In genomic region chr17:43676241-43676640, GRCm38 (mm10) we compare ENCODE assay signal across 26 mouse cellular contexts. TPM values are rescaled to one million over a fixed set of nuclear protein-coding genes. Genes with fewer than 3 reads are reported as not detected.
A peak's percentile ranks its signal among the peaks of the same experiment; 100 is the strongest.
DNase-seq lines count a peak whose midpoint lies in the region; ATAC-seq and TF ChIP-seq lines count a peak whose summit lies in the region.
"Had no signal": no experiment of that assay in that cellular context is flagged by ENCODE, and none has a peak within 500 bp of the region (broad histone marks: within the 10 kb centered on the region; RNA-seq: fewer than 3 reads in every experiment).

No protein-coding gene starts in this region.

- no peaks in the 10 kb centered on the region for H3K4me1 ChIP-seq in midbrain, postnatal 0 days (ENCODE audit: insufficient read depth, low read length)
- no peaks in the 10 kb centered on the region for H3K4me1 ChIP-seq in midbrain, embryonic 10.5 days
- H3K4me1 ChIP-seq: forebrain, embryonic 12.5 days; limb, embryonic 12.5 days; midbrain, embryonic 15.5 days; neural tube, embryonic 15.5 days; stomach, embryonic 15.5 days had no signal

- H3K9ac ChIP-seq in midbrain, postnatal 0 days (replicated peaks; ENCODE audit: low read length, poor library complexity, severe bottlenecking): no peak overlapping the region
- H3K9ac ChIP-seq: forebrain, embryonic 12.5 days; heart, embryonic 15.5 days; limb, embryonic 12.5 days; midbrain, embryonic 15.5 days; neural tube, embryonic 15.5 days; stomach, embryonic 15.5 days had no signal

- no peak overlapping the region for H3K27ac ChIP-seq in left cerebral cortex, adult 2 months
- H3K27ac ChIP-seq in midbrain, postnatal 0 days (ENCODE audit: low read depth, low read length): no peak overlapping the region
- H3K27ac ChIP-seq in midbrain, embryonic 10.5 days (replicated peaks): no peak overlapping the region
- H3K27ac ChIP-seq: forebrain, embryonic 12.5 days; limb, embryonic 12.5 days; macrophage; midbrain, embryonic 15.5 days; neural tube, embryonic 15.5 days; stomach, embryonic 15.5 days had no signal

- no peaks in the 10 kb centered on the region for H3K27me3 ChIP-seq in midbrain, postnatal 0 days (ENCODE audit: insufficient read depth, low read length)
- H3K27me3 ChIP-seq in midbrain, embryonic 10.5 days (ENCODE audit: low read depth, poor library complexity, severe bottlenecking): no peaks in the 10 kb centered on the region
- H3K27me3 ChIP-seq: forebrain, embryonic 12.5 days; heart, embryonic 15.5 days; limb, embryonic 12.5 days; midbrain, embryonic 15.5 days; neural tube, embryonic 15.5 days; stomach, embryonic 15.5 days had no signal

- no peak overlapping the region for H3K4me2 ChIP-seq in midbrain, postnatal 0 days (ENCODE audit: low read depth, low read length, poor library complexity, severe bottlenecking)
- H3K4me2 ChIP-seq: forebrain, embryonic 12.5 days; heart, embryonic 15.5 days; limb, embryonic 12.5 days; midbrain, embryonic 15.5 days; neural tube, embryonic 15.5 days; stomach, embryonic 15.5 days had no signal

- H3K4me3 ChIP-seq in left cerebral cortex, adult 2 months: no peak overlapping the region
- H3K4me3 ChIP-seq in midbrain, postnatal 0 days (ENCODE audit: low read depth, low read length): no peak overlapping the region
- H3K4me3 ChIP-seq in midbrain, embryonic 10.5 days: no peak overlapping the region
- H3K4me3 ChIP-seq: forebrain, embryonic 12.5 days; heart, embryonic 15.5 days; limb, embryonic 12.5 days; midbrain, embryonic 15.5 days; neural tube, embryonic 15.5 days; stomach, embryonic 15.5 days had no signal

- no peak for DNase-seq in left cerebral cortex, adult 2 months (ENCODE audit: extremely low spot score in 1 of 2, low spot score in 2 of 2)
- no peak for DNase-seq in left cerebral cortex, adult 11 months (ENCODE audit: low spot score)
- DNase-seq in midbrain, postnatal 0 days (ENCODE audit: low spot score): no peak
- DNase-seq in midbrain, embryonic 10.5 days (ENCODE audit: low spot score): no peak
- peak; percentile 31 for DNase-seq in R1 (ENCODE audit: low read depth, low spot score)
- no peak for DNase-seq in T-cell, adult 2 months (ENCODE audit: low spot score)
- no peak for DNase-seq in spleen, postnatal 36 days (ENCODE audit: low spot score in 2 of 2)
- DNase-seq: adrenal gland, postnatal 14 days; cerebellum, adult 9-11 months; gastrocnemius, postnatal 14 days; kidney, adult 8-10 months; kidney, postnatal 36 days; lung, adult 18-20 months; right cerebral cortex, postnatal 14 days; spleen, adult 18-20 months; thymus, adult 18-20 months had no signal

- no peak for ATAC-seq in midbrain, postnatal 0 days (ENCODE audit: low FRiP score)
- ATAC-seq: hindbrain, embryonic 16.5 days; midbrain, embryonic 15.5 days had no signal

- intact Hi-C loops in left cerebral cortex, adult 2 months (cut with DNase I): no loop called here

- TF ChIP-seq CTCF in left cerebral cortex, adult 2 months (IDR thresholded peaks at IDR 0.05): peak; percentile 1; the same call in 1 of the 2 replicates
- 0 out of 2 replicates have a peak, but pooled peaks have one; percentile 4 for TF ChIP-seq CTCF in midbrain, postnatal 0 days (IDR thresholded peaks at IDR 0.05)

- H3K36me3 ChIP-seq in midbrain, postnatal 0 days (ENCODE audit: insufficient read depth, low read length): no peaks in the 10 kb centered on the region
- H3K36me3 ChIP-seq in midbrain, embryonic 10.5 days: peaks cover 29% of the 10 kb centered on the region
- H3K36me3 ChIP-seq: midbrain, embryonic 15.5 days; neural tube, embryonic 15.5 days; stomach, embryonic 15.5 days had no signal

- 85% methylated on average over 1 of the region's 1 CpGs for WGBS in midbrain, postnatal 0 days
- WGBS in midbrain, embryonic 10.5 days: 95% methylated on average over 1 of the region's 1 CpGs

- no peaks in the 10 kb centered on the region for H3K9me3 ChIP-seq in midbrain, postnatal 0 days (ENCODE audit: low read length)
- H3K9me3 ChIP-seq in midbrain, embryonic 10.5 days (replicated peaks): no peaks in the 10 kb centered on the region
- H3K9me3 ChIP-seq: forebrain, embryonic 12.5 days; heart, embryonic 15.5 days; limb, embryonic 12.5 days; midbrain, embryonic 15.5 days; neural tube, embryonic 15.5 days; stomach, embryonic 15.5 days had no signal

RNA-seq across cellular contexts. Expression of gene Cyp39a1, which starts 9.0 kb away (rescaled TPM):
- 1 to 10 TPM; 2.0 to 3.6 TPM for total RNA-seq in left cerebral cortex, adult 2 months (2021)
- total RNA-seq in midbrain, postnatal 0 days (2014; rRNA removed): 1.3 and 1.5 TPM in 2 replicates
- 5.6 and 6.1 TPM in 2 replicates for polyA plus RNA-seq in midbrain, postnatal 0 days (2015; fragmentation: Nextera tagmentation; extraction: Ambion mirVana)
- polyA plus RNA-seq in midbrain, embryonic 10.5 days (2016; fragmentation: Nextera tagmentation; extraction: Ambion mirVana): 36.0 and 36.8 TPM in 2 replicates

RNA-seq across cellular contexts. Expression of gene Slc25a27, which starts 9.2 kb away (rescaled TPM):
- 10 to 100 TPM; 47.9 to 51.3 TPM for total RNA-seq in left cerebral cortex, adult 2 months (2021)
- 44.2 and 60.2 TPM in 2 replicates for total RNA-seq in midbrain, postnatal 0 days (2014; rRNA removed)
- 63.0 and 74.4 TPM in 2 replicates for polyA plus RNA-seq in midbrain, postnatal 0 days (2015; fragmentation: Nextera tagmentation; extraction: Ambion mirVana)
- 35.5 and 48.3 TPM in 2 replicates for polyA plus RNA-seq in midbrain, embryonic 10.5 days (2016; fragmentation: Nextera tagmentation; extraction: Ambion mirVana)

RNA-seq across cellular contexts. Expression of gene Tdrd6, which starts 46.1 kb away (rescaled TPM):
- total RNA-seq in left cerebral cortex, adult 2 months (2021): under 1 TPM; 0.48 to 0.94 TPM
- total RNA-seq in midbrain, postnatal 0 days (2014; rRNA removed): 1.4 and 1.6 TPM in 2 replicates
- polyA plus RNA-seq in midbrain, postnatal 0 days (2015; fragmentation: Nextera tagmentation; extraction: Ambion mirVana): 0.75 and 0.86 TPM in 2 replicates
- 0.02 TPM in 2 replicates for polyA plus RNA-seq in midbrain, embryonic 10.5 days (2016; fragmentation: Nextera tagmentation; extraction: Ambion mirVana)
- total RNA-seq: adrenal gland, postnatal 14 days; hematopoietic stem cell, adult 5-6 weeks had no signal
- polyA plus RNA-seq: embryonic facial prominence, embryonic 11.5 days; heart, embryonic 15.5 days; macrophage had no signal
